Mouse (Mus musculus): ENCODE results near the gene Troap. TPM values are rescaled to one million over a fixed set of nuclear protein-coding genes. Genes with fewer than 3 reads are reported as not detected.

The Troap gene
- total and polyA plus RNA-seq, 3 experiments, result 22.3 to 73.9 (median 58.2) TPM

DNA sequence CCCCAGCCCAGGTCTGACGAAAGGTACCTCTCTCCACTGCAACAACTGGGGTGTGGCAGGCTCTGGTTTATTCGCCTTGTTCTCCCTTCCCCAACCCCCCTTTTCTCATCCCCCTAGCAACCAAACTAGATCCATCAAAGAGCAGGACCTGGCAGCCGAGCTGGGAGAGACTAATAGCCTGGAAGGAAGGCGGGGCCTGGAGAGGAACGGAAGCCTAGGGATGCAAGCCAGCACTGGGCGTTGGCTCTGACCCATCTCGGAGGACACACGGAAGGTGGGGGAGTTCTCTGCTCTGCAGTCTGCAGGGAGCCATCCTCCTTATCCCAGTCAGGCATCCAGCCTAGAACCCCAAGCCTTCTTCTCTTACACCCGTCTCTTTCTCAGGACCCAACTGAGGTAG lies 21.0 kb upstream of the Troap start:
- Histone ChIP-seq H3K36me3 (replicated peaks) (no peaks in the 10 kb centered on the region), H3K4me3 (ENCODE audit: low read depth, low read length) (no peak overlapping the region), H3K9me3 (replicated peaks) (peaks cover 2% of the 10 kb centered on the region; the same call in 1 of the 2 replicates), H3K27me3 (ENCODE audit: insufficient read depth, low read length) (peaks cover 53% of the 10 kb centered on the region), H3K4me1 (ENCODE audit: insufficient read depth, low read depth, low read length) (peaks cover 12% of the 10 kb centered on the region)
- DNase-seq (ENCODE audit: low spot score) (no peak), ATAC-seq (ENCODE audit: extremely low read depth, insufficient number of reproducible peaks, low FRiP score, poor library complexity, severe bottlenecking) (no peak)
- TF ChIP-seq POLR2AphosphoS5 (IDR thresholded peaks at IDR 0.05; ENCODE audit: insufficient replicate concordance, low read depth, low read length) (no peak), GATA1 (IDR thresholded peaks at IDR 0.05; ENCODE audit: borderline replicate concordance, low read length) (no peak), GATA2 (IDR thresholded peaks at IDR 0.05; ENCODE audit: borderline replicate concordance, low read depth, low read length) (no peak), TAL1 (conservative IDR thresholded peaks at IDR 0.05; ENCODE audit: low read depth, low read length) (no peak), CTCF (IDR thresholded peaks at IDR 0.05; ENCODE audit: low read depth, low read length) (no peak)

GRCm38 (mm10) chr15:99055040-99055439 lies 19.3 kb upstream of the Troap start, which contains the start of gene Prph:
Gene Prph, plus strand, starts transcription at chr15:99055174.
- Histone ChIP-seq H3K4me3 (ENCODE audit: low read depth, low read length) (no peak within 1 kb of the TSS), H3K36me3 (replicated peaks) (no peaks in the 10 kb centered on the region), H3K9me3 (replicated peaks) (peaks cover 2% of the 10 kb centered on the region; the same call in 1 of the 2 replicates), H3K27me3 (ENCODE audit: insufficient read depth, low read length) (peaks cover 63% of the 10 kb centered on the region), H3K4me1 (ENCODE audit: insufficient read depth, low read depth, low read length) (peaks cover 11% of the 10 kb centered on the region)
- TF ChIP-seq POLR2AphosphoS5 (IDR thresholded peaks at IDR 0.05; ENCODE audit: insufficient replicate concordance, low read depth, low read length) (no peak), CTCF (IDR thresholded peaks at IDR 0.05; ENCODE audit: low read depth, low read length) (no peak), GATA2 (IDR thresholded peaks at IDR 0.05; ENCODE audit: borderline replicate concordance, low read depth, low read length) (no peak), GATA1 (IDR thresholded peaks at IDR 0.05; ENCODE audit: borderline replicate concordance, low read length) (no peak), TAL1 (conservative IDR thresholded peaks at IDR 0.05; ENCODE audit: low read depth, low read length) (no peak)
- DNase-seq (ENCODE audit: low spot score), result no peak
- ATAC-seq (ENCODE audit: extremely low read depth, insufficient number of reproducible peaks, low FRiP score, poor library complexity, severe bottlenecking), result no peak

DNA sequence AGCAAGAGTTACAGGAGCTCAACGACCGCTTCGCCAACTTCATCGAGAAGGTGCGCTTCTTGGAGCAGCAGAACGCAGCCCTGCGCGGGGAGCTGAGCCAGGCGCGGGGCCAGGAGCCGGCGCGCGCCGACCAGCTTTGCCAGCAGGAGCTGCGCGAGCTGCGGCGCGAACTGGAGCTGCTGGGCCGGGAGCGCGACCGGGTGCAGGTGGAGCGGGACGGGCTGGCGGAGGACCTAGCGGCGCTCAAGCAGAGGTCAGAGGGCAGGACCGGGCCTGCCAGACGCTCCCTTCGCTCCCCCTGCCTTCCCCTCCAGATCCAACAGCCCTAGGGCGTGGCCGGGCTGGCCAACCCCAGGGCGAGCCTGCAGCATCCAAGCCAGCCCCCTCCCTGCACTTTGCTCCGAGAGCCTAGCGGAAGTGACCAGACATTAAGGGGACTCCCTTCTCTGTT lies 18.8 kb upstream of the Troap start:
- DNase-seq (ENCODE audit: low spot score) (no peak), ATAC-seq (ENCODE audit: extremely low read depth, insufficient number of reproducible peaks, low FRiP score, poor library complexity, severe bottlenecking) (no peak)
- H3K27me3 ChIP-seq (ENCODE audit: insufficient read depth, low read length), result peaks cover 62% of the 10 kb centered on the region
- TF ChIP-seq POLR2AphosphoS5 (IDR thresholded peaks at IDR 0.05; ENCODE audit: insufficient replicate concordance, low read depth, low read length), result no peak
- no peak for TF ChIP-seq GATA2 (IDR thresholded peaks at IDR 0.05; ENCODE audit: borderline replicate concordance, low read depth, low read length)
- no peak for TF ChIP-seq GATA1 (IDR thresholded peaks at IDR 0.05; ENCODE audit: borderline replicate concordance, low read length)
- TF ChIP-seq TAL1 (conservative IDR thresholded peaks at IDR 0.05; ENCODE audit: low read depth, low read length), result no peak
- TF ChIP-seq CTCF (IDR thresholded peaks at IDR 0.05; ENCODE audit: low read depth, low read length), result no peak
- H3K4me1 ChIP-seq (ENCODE audit: insufficient read depth, low read depth, low read length), result peaks cover 11% of the 10 kb centered on the region
- H3K9me3 ChIP-seq (replicated peaks), result peaks cover 2% of the 10 kb centered on the region; the same call in 1 of the 2 replicates
- no peak overlapping the region for H3K4me3 ChIP-seq (ENCODE audit: low read depth, low read length)
- no peaks in the 10 kb centered on the region for H3K36me3 ChIP-seq (replicated peaks)

DNA sequence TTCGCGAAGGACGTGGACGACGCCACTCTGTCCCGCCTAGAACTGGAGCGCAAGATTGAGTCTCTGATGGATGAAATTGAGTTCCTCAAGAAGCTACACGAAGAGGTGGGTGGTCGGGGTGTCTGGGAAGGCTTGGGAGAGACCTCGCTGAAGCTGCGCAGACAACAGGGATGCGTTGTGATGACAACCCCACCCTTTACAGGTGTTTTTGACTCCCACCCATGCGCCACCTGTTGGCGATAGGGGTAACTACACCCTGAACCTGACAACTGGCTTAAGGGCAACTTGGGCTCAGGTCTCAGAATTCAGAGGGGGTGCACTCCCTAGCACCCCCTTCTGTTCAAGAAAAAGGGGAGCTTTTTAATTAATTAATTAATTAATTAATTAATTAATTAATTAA lies 18.0 kb upstream of the Troap start:
- TF ChIP-seq GATA1 (IDR thresholded peaks at IDR 0.05; ENCODE audit: borderline replicate concordance, low read length) (no peak), CTCF (IDR thresholded peaks at IDR 0.05; ENCODE audit: low read depth, low read length) (peak; percentile 21; the same call in 1 of the 2 replicates), TAL1 (conservative IDR thresholded peaks at IDR 0.05; ENCODE audit: low read depth, low read length) (no peak)
- DNase-seq (ENCODE audit: low spot score), result no peak
- H3K27me3 ChIP-seq (ENCODE audit: insufficient read depth, low read length), result peaks cover 60% of the 10 kb centered on the region

DNA sequence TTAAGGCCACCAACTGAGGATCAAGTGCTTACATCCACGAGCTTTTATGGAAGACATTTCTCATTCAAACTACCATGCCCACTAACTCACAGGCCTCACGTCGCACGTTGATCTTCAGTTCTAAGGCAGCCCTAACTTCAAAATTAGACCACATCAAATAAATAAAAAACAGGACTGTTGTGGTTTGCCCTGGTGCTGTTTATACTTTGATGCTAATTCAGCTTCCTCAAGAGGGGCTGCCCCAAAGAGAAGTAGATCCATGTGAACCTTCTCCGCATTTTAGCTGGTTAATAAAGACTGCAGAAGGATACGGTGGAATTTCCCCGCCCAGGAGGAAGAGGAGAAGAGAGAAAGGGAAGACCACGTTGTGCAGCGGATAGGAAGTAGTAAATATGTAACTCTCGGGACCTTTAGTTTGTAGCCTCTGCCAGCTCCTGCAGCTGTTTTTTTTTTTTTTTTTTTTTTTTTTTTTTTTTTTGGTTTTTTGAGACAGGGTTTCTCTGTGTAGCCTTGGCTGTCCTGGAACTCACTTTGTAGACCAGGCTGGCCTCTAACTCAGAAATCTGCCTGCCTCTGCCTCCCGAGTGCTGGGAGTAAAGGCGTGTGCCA lies 8.7 kb upstream of the Troap start:
- H3K36me3 ChIP-seq (replicated peaks), result no peaks in the 10 kb centered on the region
- ATAC-seq (ENCODE audit: extremely low read depth, insufficient number of reproducible peaks, low FRiP score, poor library complexity, severe bottlenecking) (no peak), DNase-seq (ENCODE audit: low spot score) (no peak)
- H3K9me3 ChIP-seq (replicated peaks), result no peaks in the 10 kb centered on the region
- TF ChIP-seq TAL1 (conservative IDR thresholded peaks at IDR 0.05; ENCODE audit: low read depth, low read length) (no peak), POLR2AphosphoS5 (IDR thresholded peaks at IDR 0.05; ENCODE audit: insufficient replicate concordance, low read depth, low read length) (no peak), GATA1 (IDR thresholded peaks at IDR 0.05; ENCODE audit: borderline replicate concordance, low read length) (no peak), GATA2 (IDR thresholded peaks at IDR 0.05; ENCODE audit: borderline replicate concordance, low read depth, low read length) (no peak), CTCF (IDR thresholded peaks at IDR 0.05; ENCODE audit: low read depth, low read length) (no peak)
- no peak overlapping the region for H3K4me3 ChIP-seq (ENCODE audit: low read depth, low read length)
- H3K4me1 ChIP-seq (ENCODE audit: insufficient read depth, low read depth, low read length), result no peaks in the 10 kb centered on the region
- H3K27me3 ChIP-seq (ENCODE audit: insufficient read depth, low read length), result peaks cover 25% of the 10 kb centered on the region

More for the DNA sequence above, 18.0 kb upstream of the Troap start:
- Histone ChIP-seq H3K9me3 (replicated peaks) (peaks cover 2% of the 10 kb centered on the region; the same call in 1 of the 2 replicates), H3K4me3 (ENCODE audit: low read depth, low read length) (no peak overlapping the region), H3K4me1 (ENCODE audit: insufficient read depth, low read depth, low read length) (peaks cover 11% of the 10 kb centered on the region), H3K36me3 (replicated peaks) (no peaks in the 10 kb centered on the region)
- ATAC-seq (ENCODE audit: extremely low read depth, insufficient number of reproducible peaks, low FRiP score, poor library complexity, severe bottlenecking), result no peak

GRCm38 (mm10) chr15:99071988-99072387 lies 2.4 kb upstream of the Troap start:
- Histone ChIP-seq H3K36me3 (replicated peaks) (peaks cover 10% of the 10 kb centered on the region), H3K4me1 (ENCODE audit: insufficient read depth, low read depth, low read length) (peaks cover 21% of the 10 kb centered on the region), H3K9me3 (replicated peaks) (no peaks in the 10 kb centered on the region), H3K4me3 (ENCODE audit: low read depth, low read length) (no peak overlapping the region), H3K27me3 (ENCODE audit: insufficient read depth, low read length) (peaks cover 6% of the 10 kb centered on the region; the same call in 1 of the 2 replicates)
- no peak for TF ChIP-seq GATA2 (IDR thresholded peaks at IDR 0.05; ENCODE audit: borderline replicate concordance, low read depth, low read length)
- no peak for TF ChIP-seq POLR2AphosphoS5 (IDR thresholded peaks at IDR 0.05; ENCODE audit: insufficient replicate concordance, low read depth, low read length)
- no peak for TF ChIP-seq TAL1 (conservative IDR thresholded peaks at IDR 0.05; ENCODE audit: low read depth, low read length)
- TF ChIP-seq CTCF (IDR thresholded peaks at IDR 0.05; ENCODE audit: low read depth, low read length), result no peak
- no peak for TF ChIP-seq GATA1 (IDR thresholded peaks at IDR 0.05; ENCODE audit: borderline replicate concordance, low read length)
- ATAC-seq (ENCODE audit: extremely low read depth, insufficient number of reproducible peaks, low FRiP score, poor library complexity, severe bottlenecking) (no peak), DNase-seq (ENCODE audit: low spot score) (no peak)
